Mouse (Mus musculus): ENCODE results near the gene Rnf220. TPM values are rescaled to one million over a fixed set of nuclear protein-coding genes. Genes with fewer than 3 reads are reported as not detected.
A peak's percentile ranks its signal among the peaks of the same experiment; 100 is the strongest.

Gene Rnf220
- polyA plus RNA-seq, 1 experiment from 2014 or later, result 73.4 TPM

DNA sequence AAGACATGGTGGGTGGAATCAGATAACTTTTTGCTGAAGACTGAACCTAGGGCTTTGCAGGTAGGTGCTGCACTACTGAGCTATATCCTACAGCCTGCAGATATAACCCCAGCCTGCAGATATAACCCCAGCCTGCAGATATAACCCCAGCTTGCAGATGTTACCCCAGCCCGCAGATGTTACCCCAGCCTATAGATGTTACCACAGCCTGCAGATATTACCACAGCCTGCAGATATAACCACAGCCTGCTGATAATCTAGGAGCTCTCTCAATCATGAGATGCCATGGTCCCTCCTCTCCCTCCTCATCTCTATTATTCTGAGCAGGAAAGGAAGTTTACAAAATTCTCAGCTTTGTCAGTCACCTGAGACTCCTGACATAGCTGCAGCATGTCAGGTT lies 111.6 kb downstream of the Rnf220 start:
- no peaks in the 10 kb centered on the region for H3K9me3 ChIP-seq (ENCODE audit: control insufficient read depth, low read length)
- no peaks in the 10 kb centered on the region for H3K36me3 ChIP-seq (ENCODE audit: control insufficient read depth, insufficient read depth, low read length)
- WGBS, result 93% methylated on average over 1 of the region's 1 CpGs
- H3K4me2 ChIP-seq (ENCODE audit: low read depth, low read length), result no peak overlapping the region
- ATAC-seq (ENCODE audit: low read depth), result no peak
- H3K4me1 ChIP-seq (ENCODE audit: control insufficient read depth, insufficient read depth, low read length), result peaks cover 7% of the 10 kb centered on the region
- peaks cover 34% of the 10 kb centered on the region for H3K27me3 ChIP-seq (ENCODE audit: control insufficient read depth, insufficient read depth, low read length)
- H3K27ac ChIP-seq (ENCODE audit: low read depth, low read length), result no peak overlapping the region
- H3K4me3 ChIP-seq (ENCODE audit: low read depth, low read length), result no peak overlapping the region
- H3K9ac ChIP-seq (replicated peaks; ENCODE audit: low read depth, low read length), result no peak overlapping the region

DNA sequence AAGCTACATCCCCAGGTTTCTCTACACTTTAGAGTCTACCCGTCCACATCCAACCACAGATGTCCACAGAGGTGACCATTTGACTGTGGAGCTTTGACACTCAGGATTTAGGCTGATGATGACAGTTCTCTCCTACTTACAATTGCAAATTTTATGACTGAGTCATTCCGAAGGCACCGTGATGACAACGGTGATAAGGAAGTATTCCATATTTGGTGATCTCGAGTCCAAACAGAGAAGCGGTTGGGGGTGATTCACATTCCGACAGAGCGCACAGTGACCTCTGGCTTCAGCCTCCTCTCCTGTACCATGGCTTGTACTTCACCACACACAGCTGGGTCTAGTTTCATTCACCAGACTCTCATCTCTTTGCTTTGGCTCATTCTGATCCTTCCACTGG lies 115.0 kb downstream of the Rnf220 start:
- Histone ChIP-seq H3K4me2 (ENCODE audit: low read depth, low read length) (no peak overlapping the region), H3K4me1 (ENCODE audit: control insufficient read depth, insufficient read depth, low read length) (peaks cover 16% of the 10 kb centered on the region)
- 77% methylated on average over 8 of the region's 8 CpGs for WGBS

DNA sequence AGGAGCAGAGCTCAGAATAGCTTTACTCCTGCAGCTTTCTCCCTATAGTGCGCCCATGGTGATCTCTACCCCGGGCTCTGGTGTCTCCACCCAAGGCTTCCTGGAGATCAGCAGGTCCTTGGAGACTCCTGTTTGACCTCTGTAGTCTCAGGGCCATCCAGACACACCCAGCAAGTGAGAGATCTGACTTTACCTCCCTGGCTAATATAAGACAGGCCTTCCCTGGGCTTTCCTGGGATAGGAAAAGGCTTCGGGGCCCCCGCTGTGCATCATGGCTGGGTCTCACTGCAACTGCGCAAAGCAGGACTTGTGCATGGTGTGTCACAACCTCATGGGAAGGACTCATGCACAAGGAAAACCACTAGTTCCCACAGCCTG lies 116.3 kb downstream of the Rnf220 start:
- Histone ChIP-seq H3K4me3 (ENCODE audit: low read depth, low read length) (no peak overlapping the region), H3K4me1 (ENCODE audit: control insufficient read depth, insufficient read depth, low read length) (peaks cover 16% of the 10 kb centered on the region), H3K27ac (ENCODE audit: low read depth, low read length) (no peak overlapping the region; the same call in 1 of the 2 replicates), H3K9ac (replicated peaks; ENCODE audit: low read depth, low read length) (no peak overlapping the region), H3K9me3 (ENCODE audit: control insufficient read depth, low read length) (no peaks in the 10 kb centered on the region), H3K27me3 (ENCODE audit: control insufficient read depth, insufficient read depth, low read length) (peaks cover 39% of the 10 kb centered on the region), H3K36me3 (ENCODE audit: control insufficient read depth, insufficient read depth, low read length) (no peaks in the 10 kb centered on the region), H3K4me2 (ENCODE audit: low read depth, low read length) (no peak overlapping the region)
- peak; percentile 18; the same call in 1 of the 2 replicates for ATAC-seq (ENCODE audit: low read depth)
- 92% methylated on average over 5 of the region's 5 CpGs for WGBS

More for the DNA sequence above, 115.0 kb downstream of the Rnf220 start:
- H3K9me3 ChIP-seq (ENCODE audit: control insufficient read depth, low read length), result no peaks in the 10 kb centered on the region
- H3K36me3 ChIP-seq (ENCODE audit: control insufficient read depth, insufficient read depth, low read length), result no peaks in the 10 kb centered on the region
- H3K4me3 ChIP-seq (ENCODE audit: low read depth, low read length), result no peak overlapping the region
- no peak overlapping the region for H3K27ac ChIP-seq (ENCODE audit: low read depth, low read length)
- H3K9ac ChIP-seq (replicated peaks; ENCODE audit: low read depth, low read length), result no peak overlapping the region
- ATAC-seq (ENCODE audit: low read depth), result no peak
- peaks cover 36% of the 10 kb centered on the region for H3K27me3 ChIP-seq (ENCODE audit: control insufficient read depth, insufficient read depth, low read length)

DNA sequence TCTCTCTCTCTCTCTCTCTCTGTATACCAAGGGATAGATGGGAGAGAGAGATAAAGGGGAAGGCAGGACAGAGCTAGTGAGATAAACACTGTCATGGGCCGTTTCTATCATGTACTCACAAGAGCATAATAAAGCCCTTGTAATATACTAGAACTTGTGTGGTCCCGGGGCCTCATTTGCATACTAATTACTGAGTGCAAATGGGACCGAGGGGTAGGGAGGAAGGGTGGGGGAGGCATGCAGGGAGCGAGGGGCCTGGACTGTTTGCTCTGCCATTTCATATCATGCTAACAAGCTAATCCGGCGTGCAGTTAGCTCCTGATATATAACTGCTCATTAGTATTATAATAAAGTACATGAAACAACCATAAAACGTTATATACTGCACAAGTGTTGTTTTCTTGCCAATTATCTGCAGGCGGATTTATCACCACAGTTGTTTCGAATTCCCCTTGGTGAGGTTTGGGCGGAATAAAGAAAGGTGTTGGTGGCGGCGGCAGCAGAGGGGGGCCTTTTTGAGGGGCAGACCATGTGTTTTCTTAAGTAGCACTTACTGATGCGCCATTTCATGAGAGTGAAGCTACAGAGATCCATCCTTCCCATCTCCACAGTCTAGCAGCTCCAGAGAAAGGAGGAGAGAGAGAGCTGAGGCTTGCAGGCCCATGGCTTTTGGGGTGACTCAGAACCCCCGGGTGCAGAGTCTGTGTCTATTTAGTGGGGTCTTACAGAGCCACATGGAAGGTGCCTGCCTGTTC lies 116.9 kb downstream of the Rnf220 start:
- Histone ChIP-seq H3K4me3 (ENCODE audit: low read depth, low read length) (no peak overlapping the region), H3K9ac (replicated peaks; ENCODE audit: low read depth, low read length) (no peak overlapping the region), H3K4me1 (ENCODE audit: control insufficient read depth, insufficient read depth, low read length) (peaks cover 16% of the 10 kb centered on the region), H3K27me3 (ENCODE audit: control insufficient read depth, insufficient read depth, low read length) (peaks cover 45% of the 10 kb centered on the region), H3K4me2 (ENCODE audit: low read depth, low read length) (no peak overlapping the region), H3K27ac (ENCODE audit: low read depth, low read length) (no peak overlapping the region), H3K36me3 (ENCODE audit: control insufficient read depth, insufficient read depth, low read length) (no peaks in the 10 kb centered on the region), H3K9me3 (ENCODE audit: control insufficient read depth, low read length) (no peaks in the 10 kb centered on the region)
- peak; percentile 93 for ATAC-seq (ENCODE audit: low read depth)
- 30% methylated on average over 14 of the region's 14 CpGs for WGBS

DNA sequence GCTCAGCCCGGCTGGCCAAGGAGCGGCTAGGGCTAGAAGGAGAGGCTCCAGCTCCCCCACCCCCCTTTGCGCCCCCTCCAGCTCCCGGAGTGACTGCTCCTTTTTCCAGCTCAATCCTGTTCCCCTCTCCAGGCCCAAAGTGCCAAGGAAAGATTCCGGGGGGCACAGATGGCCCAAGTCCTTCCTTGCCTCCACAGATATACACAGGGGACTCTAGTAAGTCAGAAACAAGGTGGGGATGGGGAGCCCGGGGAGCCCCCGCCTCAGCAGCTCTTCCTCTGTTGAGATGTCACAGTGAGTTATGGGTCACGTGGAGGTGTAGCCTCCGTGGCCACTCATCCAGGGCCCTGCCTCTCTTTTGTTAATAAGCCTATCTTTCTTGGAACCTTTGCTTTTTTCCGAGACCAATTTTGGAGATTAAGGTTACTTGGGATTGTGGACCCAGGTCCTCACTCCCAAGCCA lies 122.7 kb downstream of the Rnf220 start:
- Histone ChIP-seq H3K4me1 (ENCODE audit: control insufficient read depth, insufficient read depth, low read length) (peaks cover 16% of the 10 kb centered on the region), H3K9ac (replicated peaks; ENCODE audit: low read depth, low read length) (no peak overlapping the region; the same call in 1 of the 2 replicates), H3K36me3 (ENCODE audit: control insufficient read depth, insufficient read depth, low read length) (no peaks in the 10 kb centered on the region), H3K4me2 (ENCODE audit: low read depth, low read length) (peak overlapping the region; percentile 25; the same call in 1 of the 2 replicates), H3K4me3 (ENCODE audit: low read depth, low read length) (no peak overlapping the region), H3K27ac (ENCODE audit: low read depth, low read length) (no peak overlapping the region), H3K27me3 (ENCODE audit: control insufficient read depth, insufficient read depth, low read length) (peaks cover 59% of the 10 kb centered on the region), H3K9me3 (ENCODE audit: control insufficient read depth, low read length) (no peaks in the 10 kb centered on the region)
- WGBS, result 5% methylated on average over 10 of the region's 10 CpGs
- ATAC-seq (ENCODE audit: low read depth), result peak; percentile 42; the same call in 1 of the 2 replicates

DNA sequence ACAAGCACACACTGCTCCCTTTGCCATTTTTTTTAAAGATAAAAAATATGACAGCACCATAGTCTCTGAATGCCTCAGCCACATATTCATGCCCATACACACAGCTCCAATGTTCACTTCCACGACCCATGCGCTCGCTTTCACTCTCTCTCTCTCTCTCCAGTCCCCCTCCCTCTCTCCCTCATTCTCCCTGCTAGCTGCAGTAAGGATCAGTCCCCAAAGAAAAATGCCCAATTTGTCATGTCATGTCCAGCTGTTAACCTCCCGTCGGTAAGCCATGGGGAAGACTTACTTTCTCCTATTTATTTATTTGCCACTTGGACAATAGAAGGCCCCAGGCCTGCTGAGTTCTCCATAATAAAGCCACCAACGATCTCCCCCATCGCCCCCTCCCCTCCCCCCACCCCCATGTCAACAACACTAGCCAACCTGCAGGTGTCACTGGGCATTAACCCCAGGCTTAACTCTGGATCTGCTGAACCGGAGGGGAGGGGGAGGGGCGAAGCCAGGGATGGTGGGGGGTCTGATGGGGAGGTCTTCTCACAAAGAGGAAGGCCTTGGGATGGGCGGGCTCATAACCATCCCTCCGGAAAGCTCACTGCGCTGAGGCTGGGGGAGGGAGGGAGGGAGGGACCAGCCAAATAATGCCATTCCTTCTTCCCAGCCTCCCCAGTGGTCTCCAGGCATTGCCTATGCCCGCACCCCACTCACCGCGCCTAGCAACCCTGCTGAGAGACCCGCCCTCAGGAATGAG lies 123.4 kb downstream of the Rnf220 start:
- no peak overlapping the region for H3K27ac ChIP-seq (ENCODE audit: low read depth, low read length)
- H3K9ac ChIP-seq (replicated peaks; ENCODE audit: low read depth, low read length), result no peak overlapping the region; the same call in 1 of the 2 replicates

DNA sequence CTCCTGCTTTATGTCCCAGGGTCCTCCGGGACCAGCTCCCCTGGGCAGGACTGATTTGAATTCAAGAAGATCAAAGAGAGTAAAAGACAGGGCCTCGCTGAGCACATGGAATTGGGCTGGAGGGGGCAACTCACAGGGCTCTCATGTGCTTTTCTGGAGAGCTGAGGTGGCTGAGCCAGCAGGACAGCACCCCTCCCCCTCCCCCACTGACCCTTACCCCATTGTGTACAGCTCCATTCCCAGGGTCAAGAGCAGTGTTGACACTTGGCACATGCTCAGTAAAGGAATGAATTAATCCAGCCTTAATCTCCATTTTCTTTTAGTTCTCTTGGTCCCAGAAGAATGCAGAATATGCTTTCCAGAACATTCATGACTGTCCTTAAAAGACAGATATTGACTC lies 125.0 kb downstream of the Rnf220 start:
- no peak overlapping the region for H3K9ac ChIP-seq (replicated peaks; ENCODE audit: low read depth, low read length)
- ATAC-seq (ENCODE audit: low read depth), result no peak
- H3K4me2 ChIP-seq (ENCODE audit: low read depth, low read length), result no peak overlapping the region
- H3K4me1 ChIP-seq (ENCODE audit: control insufficient read depth, insufficient read depth, low read length), result peaks cover 16% of the 10 kb centered on the region
- H3K27ac ChIP-seq (ENCODE audit: low read depth, low read length), result no peak overlapping the region
- H3K27me3 ChIP-seq (ENCODE audit: control insufficient read depth, insufficient read depth, low read length), result peaks cover 69% of the 10 kb centered on the region
- H3K36me3 ChIP-seq (ENCODE audit: control insufficient read depth, insufficient read depth, low read length), result no peaks in the 10 kb centered on the region
- 11% methylated on average over 2 of the region's 2 CpGs for WGBS
- H3K9me3 ChIP-seq (ENCODE audit: control insufficient read depth, low read length), result no peaks in the 10 kb centered on the region
- no peak overlapping the region for H3K4me3 ChIP-seq (ENCODE audit: low read depth, low read length)

More for the DNA sequence above, 123.4 kb downstream of the Rnf220 start:
- H3K9me3 ChIP-seq (ENCODE audit: control insufficient read depth, low read length), result no peaks in the 10 kb centered on the region
- H3K4me2 ChIP-seq (ENCODE audit: low read depth, low read length), result peak overlapping the region; percentile 25; the same call in 1 of the 2 replicates
- peak; percentile 85 for ATAC-seq (ENCODE audit: low read depth)
- H3K4me3 ChIP-seq (ENCODE audit: low read depth, low read length), result no peak overlapping the region
- 2% methylated on average over 15 of the region's 16 CpGs for WGBS
- peaks cover 16% of the 10 kb centered on the region for H3K4me1 ChIP-seq (ENCODE audit: control insufficient read depth, insufficient read depth, low read length)
- H3K27me3 ChIP-seq (ENCODE audit: control insufficient read depth, insufficient read depth, low read length), result peaks cover 64% of the 10 kb centered on the region
- no peaks in the 10 kb centered on the region for H3K36me3 ChIP-seq (ENCODE audit: control insufficient read depth, insufficient read depth, low read length)

DNA sequence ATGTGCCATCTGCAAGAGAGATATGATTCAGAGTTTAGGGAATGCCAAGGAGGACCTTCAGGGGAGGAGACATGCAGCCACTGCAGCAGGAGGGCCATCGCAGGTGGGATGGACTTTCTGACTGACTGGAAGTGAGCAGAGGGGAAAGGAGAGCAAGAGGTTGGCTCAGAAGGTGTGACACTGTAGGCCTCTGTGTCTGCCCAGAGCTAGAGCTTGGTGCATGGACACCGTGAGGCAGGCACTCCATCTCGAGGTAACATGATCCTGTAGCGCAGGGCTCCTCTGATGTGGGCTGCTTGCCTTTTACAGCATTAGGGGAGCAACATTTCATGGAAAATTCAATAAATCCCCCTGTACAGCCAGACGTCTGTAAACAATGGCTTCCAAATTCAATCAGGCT lies 126.5 kb downstream of the Rnf220 start:
- Histone ChIP-seq H3K4me3 (ENCODE audit: low read depth, low read length) (no peak overlapping the region), H3K4me1 (ENCODE audit: control insufficient read depth, insufficient read depth, low read length) (peaks cover 16% of the 10 kb centered on the region), H3K27ac (ENCODE audit: low read depth, low read length) (no peak overlapping the region), H3K9ac (replicated peaks; ENCODE audit: low read depth, low read length) (no peak overlapping the region), H3K36me3 (ENCODE audit: control insufficient read depth, insufficient read depth, low read length) (no peaks in the 10 kb centered on the region), H3K27me3 (ENCODE audit: control insufficient read depth, insufficient read depth, low read length) (peaks cover 65% of the 10 kb centered on the region), H3K4me2 (ENCODE audit: low read depth, low read length) (no peak overlapping the region), H3K9me3 (ENCODE audit: control insufficient read depth, low read length) (no peaks in the 10 kb centered on the region)
- no peak for ATAC-seq (ENCODE audit: low read depth)
- WGBS, result 37% methylated on average over 5 of the region's 5 CpGs

DNA sequence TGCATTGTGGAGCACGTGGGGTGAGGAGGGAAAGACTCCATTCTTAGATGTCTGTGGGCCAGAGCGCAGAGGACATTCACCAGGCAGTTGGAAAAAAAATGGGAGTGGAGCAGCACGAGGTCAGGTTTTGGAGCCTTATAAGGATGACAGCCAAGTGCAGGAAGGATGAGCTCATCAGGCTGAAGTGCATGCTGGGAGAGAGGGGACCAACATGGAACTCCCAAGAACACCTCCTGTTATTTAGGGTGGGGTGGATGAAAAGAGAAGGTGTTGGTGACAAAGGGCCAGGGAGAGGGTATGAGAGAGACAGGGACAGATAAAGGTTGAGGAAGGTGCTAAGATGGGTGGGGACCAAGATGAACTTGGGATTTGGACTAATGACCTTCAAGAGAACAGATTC lies 127.3 kb downstream of the Rnf220 start:
- 84% methylated on average over 3 of the region's 3 CpGs for WGBS
- H3K4me3 ChIP-seq (ENCODE audit: low read depth, low read length), result no peak overlapping the region
- ATAC-seq (ENCODE audit: low read depth), result no peak
- H3K27ac ChIP-seq (ENCODE audit: low read depth, low read length), result no peak overlapping the region
- H3K4me2 ChIP-seq (ENCODE audit: low read depth, low read length), result no peak overlapping the region
- no peaks in the 10 kb centered on the region for H3K9me3 ChIP-seq (ENCODE audit: control insufficient read depth, low read length)
- H3K4me1 ChIP-seq (ENCODE audit: control insufficient read depth, insufficient read depth, low read length), result peaks cover 15% of the 10 kb centered on the region
- H3K36me3 ChIP-seq (ENCODE audit: control insufficient read depth, insufficient read depth, low read length), result no peaks in the 10 kb centered on the region
- H3K9ac ChIP-seq (replicated peaks; ENCODE audit: low read depth, low read length), result no peak overlapping the region
- peaks cover 59% of the 10 kb centered on the region for H3K27me3 ChIP-seq (ENCODE audit: control insufficient read depth, insufficient read depth, low read length)
